Mouse (Mus musculus) megakaryocyte progenitor cell, adult 5-6 weeks (primary cell): ENCODE results near the gene Ccdc69. TPM values are rescaled to one million over a fixed set of nuclear protein-coding genes. Genes with fewer than 3 reads are reported as not detected.
"Not testable (repeated sequence)": the region's sequence is repeated elsewhere in the genome, so short reads cannot be mapped to it uniquely, and the experiment has no call there.

Experiments used
- ATAC-seq: replicated peaks from 2 replicates; pipeline ENCODE4 v1.8.0; 2016; ENCODE audit warnings: mild to moderate bottlenecking, moderate TSS enrichment, inconsistent platforms; ENCODE audit not compliant: poor library complexity
- total RNA-seq, 2 experiments: library from RNA; stranded (forward) in 1 of 2; stranded (reverse) in 1 of 2; fragments of 157-497, 149-512 nt in 1 of 2; fragments of 200-1000 nt in 1 of 2; gene quantifications; 2 replicates each; pipeline versions ENCODE4 v1.2.3 to v1.2.4; 2015 to 2017

The Ccdc69 gene
- total RNA-seq (2015): 23.4 and 27.3 TPM in 2 replicates
- 19.2 and 22.9 TPM in 2 replicates for total RNA-seq (2017)

DNA sequence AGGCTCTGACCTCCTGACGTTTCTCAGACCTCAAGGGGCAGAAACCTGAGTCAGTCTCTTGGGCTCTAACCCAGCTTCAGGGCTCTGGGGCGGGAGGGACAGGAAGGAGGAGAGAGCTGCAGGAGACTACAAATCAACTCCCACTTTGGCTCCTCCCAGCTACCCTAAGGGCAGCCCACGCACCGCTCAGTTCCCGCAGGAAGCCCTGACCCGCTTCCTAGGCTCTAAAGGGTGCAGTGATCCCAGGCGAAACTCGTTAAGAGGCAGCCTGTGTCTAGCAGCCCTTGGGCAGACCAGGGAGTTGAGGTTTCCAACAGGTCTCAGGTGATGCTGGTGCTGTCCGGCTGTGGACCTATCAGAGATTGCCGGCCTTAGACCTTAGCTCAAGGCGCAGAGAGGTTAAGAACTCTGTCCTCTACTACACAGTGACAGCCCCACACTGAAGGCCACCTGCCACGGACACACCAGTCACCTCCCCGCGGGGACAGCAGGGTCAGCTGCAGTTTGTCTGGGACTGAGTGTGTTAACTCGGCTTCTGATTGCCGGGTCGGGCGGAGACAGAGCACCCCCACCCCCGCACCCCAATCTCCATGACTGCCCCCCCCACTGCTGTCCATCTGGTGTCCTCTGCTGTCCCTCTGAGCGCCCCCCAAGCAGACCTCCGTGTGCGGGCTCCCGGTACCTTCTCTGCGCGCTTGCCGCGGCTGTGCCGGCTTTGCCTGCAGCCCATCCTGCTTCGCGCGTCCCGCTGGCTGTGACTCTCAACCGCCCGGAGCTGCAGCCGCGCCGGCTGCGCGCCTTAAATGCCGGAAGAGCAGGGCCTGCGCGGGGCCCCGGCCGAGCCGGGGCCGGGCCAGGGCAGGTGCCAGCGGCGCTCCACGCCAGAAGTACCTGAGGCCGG lies at the start of gene Ccdc69:
Gene Ccdc69 (minus strand): TSS at position 801 of the 901 bp plus-strand sequence.
- peak; percentile 86 for ATAC-seq

DNA sequence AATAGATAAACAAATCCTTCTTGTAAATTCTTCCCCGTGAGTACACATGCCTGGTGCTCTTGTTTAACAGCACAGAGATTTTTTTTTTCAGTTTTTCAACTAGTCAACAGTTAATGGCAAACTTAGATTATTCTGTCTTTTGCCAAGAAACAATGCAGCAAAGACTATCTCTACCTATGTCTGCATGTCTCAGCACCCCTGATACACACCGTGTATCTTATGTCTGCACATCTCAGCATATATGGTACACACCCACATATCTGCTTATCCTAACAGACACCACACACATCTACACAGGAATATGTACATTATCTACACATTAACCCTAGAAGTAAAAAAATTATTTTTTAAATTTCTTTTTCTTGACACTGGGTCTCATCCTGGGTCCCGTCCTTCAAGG lies 48.7 kb upstream of the Ccdc69 start:
- ATAC-seq: peak; percentile 46

DNA sequence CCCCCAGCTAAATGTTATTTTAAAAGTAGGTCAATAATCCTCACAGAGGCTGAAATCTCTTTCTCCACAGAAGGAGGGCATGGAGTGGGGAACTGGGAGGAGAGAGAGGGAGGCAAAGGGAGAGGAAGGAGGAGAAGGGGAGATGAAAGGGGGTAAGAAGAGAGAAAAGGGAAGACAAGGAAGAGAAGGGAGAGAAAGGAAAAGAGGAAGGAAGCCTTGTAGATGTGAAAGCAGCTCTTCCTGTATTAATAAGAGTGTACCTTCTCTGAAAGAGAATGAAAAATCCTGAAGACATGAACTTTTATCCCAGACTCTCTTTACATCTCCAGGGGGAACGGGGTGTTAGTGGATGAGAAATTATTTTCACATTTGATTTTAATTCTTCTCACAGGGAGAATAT lies 43.5 kb upstream of the Ccdc69 start:
- peak; percentile 33; the same call in 1 of the 2 replicates for ATAC-seq

- ATAC-seq: peak; percentile 54
Measured at GRCm38 (mm10) chr11:55120821-55121271, 42.9 kb upstream of the Ccdc69 start.

GRCm38 (mm10) chr11:55120279-55120678 lies 42.3 kb upstream of the Ccdc69 start:
- no peak for ATAC-seq

GRCm38 (mm10) chr11:55117031-55117430 lies 39.1 kb upstream of the Ccdc69 start:
- ATAC-seq: peak; percentile 22

DNA sequence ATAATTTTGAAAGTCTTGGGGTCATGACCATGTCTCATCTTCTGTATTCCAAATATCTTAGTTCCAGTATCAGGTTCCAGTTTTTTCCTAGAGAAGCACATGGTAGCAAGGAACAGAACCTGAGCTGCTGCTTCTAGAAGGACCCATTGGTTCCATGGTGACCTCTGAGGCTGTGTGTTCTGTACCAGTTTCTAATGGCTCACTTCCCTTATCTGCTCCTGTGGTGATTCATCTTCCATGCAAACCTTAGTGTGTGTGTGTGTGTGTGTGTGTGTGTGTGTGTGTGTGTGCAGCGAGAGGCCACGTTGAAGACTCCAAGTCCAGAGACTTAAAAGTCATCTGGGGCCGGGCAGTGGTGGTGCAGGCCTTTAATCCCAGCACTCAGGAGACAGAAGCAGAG lies 38.1 kb upstream of the Ccdc69 start:
- no peak for ATAC-seq

DNA sequence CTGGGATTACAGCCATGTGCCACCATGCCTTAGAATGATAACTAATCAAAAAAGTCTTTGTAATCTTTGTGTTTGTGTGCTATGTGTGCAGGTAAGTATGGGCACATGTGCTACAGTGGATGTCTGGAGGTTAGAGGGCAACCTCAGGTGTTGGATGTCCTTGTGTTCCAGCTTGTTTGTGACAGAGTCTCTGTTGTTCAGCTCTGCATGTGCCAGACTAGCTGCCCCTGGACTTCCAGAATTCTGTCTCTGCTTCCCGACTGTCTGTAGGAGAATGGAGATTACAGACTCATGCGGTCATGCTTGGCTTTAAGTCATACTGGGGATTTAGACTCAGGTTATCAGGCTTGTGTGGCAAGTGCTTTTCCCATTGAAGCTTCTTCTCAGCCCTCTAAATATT lies 36.4 kb upstream of the Ccdc69 start:
- no peak for ATAC-seq

GRCm38 (mm10) chr11:55113861-55114250 lies 35.9 kb upstream of the Ccdc69 start:
- ATAC-seq: not testable (repeated sequence)

- ATAC-seq: peak; percentile 92
Measured at GRCm38 (mm10) chr11:55113209-55113860, 35.4 kb upstream of the Ccdc69 start.

- ATAC-seq: no peak
Measured at GRCm38 (mm10) chr11:55110566-55111169, 32.7 kb upstream of the Ccdc69 start.

DNA sequence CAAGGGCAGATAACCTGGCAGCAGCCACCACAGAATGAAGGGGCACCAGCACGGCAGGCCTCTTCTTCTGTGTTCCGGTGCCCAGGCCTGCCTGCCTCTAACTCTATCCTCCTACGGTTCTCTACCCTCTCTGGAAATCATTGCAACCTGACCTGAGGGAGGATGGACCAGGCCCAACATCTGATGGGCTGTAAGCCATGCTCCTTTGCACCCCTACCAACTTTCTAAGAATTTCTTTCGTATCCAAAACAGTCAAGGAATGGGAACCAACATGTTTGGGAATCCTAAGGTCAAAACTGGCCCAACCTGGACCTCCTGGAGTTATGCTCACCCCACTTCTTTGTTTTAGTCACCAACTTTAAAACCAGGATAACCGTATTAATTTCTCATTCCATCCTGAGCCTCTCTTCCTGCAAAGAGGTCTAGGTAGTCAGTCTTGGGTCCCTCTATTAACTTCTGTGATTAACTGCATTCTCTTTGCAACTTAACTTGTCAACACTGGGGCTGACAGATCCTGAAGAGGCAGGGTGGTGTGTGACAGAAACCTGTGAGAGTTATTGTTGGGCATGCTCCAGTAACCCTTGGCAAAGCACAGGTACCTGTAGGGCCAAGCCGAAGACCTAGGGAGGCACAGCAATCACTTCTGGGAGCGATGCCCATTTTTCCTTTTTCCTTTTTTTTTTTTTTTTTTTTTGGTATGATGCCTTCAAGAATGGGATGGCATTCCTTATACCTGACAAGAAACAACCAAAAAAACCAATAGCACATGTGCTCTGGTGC lies 31.8 kb upstream of the Ccdc69 start:
- ATAC-seq: no peak

- peak; percentile 81 for ATAC-seq
Measured at GRCm38 (mm10) chr11:55106636-55107035, 28.7 kb upstream of the Ccdc69 start.

DNA sequence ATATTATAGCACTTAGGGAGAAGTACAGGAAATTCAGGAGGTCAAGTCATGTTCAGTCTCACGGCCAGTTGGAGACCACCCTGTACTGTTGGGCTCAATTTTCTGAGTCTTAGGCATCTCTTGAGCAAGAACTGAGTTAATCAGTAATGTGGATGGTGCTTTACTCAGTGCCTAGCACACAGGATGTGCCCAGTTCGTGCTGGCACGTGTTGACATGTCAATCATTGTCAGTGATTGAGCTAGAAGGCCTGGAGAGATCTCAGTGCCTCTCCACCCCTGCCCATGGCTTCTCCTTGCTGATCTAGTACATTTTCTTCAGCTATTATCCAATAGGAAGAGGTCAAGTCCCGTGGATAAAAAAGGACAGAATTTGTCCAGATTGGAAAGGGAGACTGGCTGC lies 27.5 kb upstream of the Ccdc69 start:
- ATAC-seq: no peak

GRCm38 (mm10) chr11:55103229-55103628 lies 25.3 kb upstream of the Ccdc69 start:
- ATAC-seq: no peak

- no peak for ATAC-seq
Measured at GRCm38 (mm10) chr11:55102015-55102414, 24.1 kb upstream of the Ccdc69 start.

DNA sequence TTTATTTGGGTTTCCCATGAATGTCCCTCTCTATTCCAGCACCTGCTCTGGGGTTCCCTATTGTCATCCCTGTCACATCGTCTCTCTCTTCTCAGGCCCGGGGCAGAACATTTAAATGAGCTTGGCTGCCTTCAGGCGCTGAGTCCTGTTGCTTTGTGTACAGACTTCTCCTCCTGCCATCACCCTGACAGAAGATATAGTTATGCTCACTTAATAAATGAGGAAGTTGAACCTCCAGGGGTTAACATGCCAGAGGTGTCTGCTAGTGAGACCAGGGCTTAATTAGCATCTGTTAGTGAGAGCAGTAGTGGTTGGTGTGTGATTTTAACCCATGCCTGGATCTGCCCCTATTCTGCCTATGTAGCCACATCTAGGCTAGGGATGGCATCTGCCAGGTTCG lies 21.9 kb upstream of the Ccdc69 start:
- 0 out of 2 replicates have a peak, but pooled peaks have one; percentile 12 for ATAC-seq

- ATAC-seq: no peak
Measured at GRCm38 (mm10) chr11:55099019-55099771, 21.3 kb upstream of the Ccdc69 start.

GRCm38 (mm10) chr11:55098189-55098915 lies 20.4 kb upstream of the Ccdc69 start:
- no peak for ATAC-seq
